In the genomic region with DNA sequence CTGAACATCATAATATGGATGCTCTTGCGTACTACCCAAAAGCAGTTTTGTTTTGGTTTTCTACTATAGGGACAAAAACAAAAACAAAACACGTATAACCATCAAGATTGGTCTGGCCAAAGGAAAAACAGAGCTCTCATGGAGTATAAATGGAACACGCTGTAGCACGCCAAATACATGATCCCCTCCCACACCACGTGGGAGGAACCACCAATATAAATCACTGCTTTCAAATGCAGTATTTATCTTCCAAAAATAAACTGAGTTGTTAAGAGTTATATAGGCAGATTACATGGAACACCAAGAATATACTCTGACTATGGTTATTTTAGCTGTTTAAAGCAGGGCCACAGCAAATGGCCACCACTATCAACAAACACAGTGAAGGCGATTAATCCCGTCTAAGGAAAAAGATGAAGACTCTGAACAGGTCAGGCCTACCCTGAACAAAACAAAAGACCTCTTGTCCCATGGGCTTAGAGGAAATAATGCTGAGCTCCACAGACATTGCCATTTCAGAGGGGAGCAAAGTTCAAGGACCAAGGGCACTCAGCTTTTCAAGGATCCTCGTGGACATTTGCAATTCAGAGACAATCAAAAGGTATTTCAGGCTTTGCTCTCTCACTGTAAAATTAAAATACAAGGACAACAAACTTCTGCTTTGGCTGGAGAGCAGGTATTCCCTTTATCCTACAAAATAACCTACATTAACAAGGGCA, we compare ENCODE assay signal across 19 mouse cellular contexts. TPM values are rescaled to one million over a fixed set of nuclear protein-coding genes. Genes with fewer than 3 reads are reported as not detected.
DNase-seq lines count a peak whose midpoint lies in the region; ATAC-seq lines count a peak whose summit lies in the region.
"Had no signal": no experiment of that assay in that cellular context is flagged by ENCODE, and none has a peak within 500 bp of the region (broad histone marks: within the 10 kb centered on the region; RNA-seq: fewer than 3 reads in every experiment).

No protein-coding gene starts in this region.

- H3K4me2 ChIP-seq in kidney, embryonic 15.5 days = no peak overlapping the region
- H3K4me2 ChIP-seq in forebrain, embryonic 11.5 days (ENCODE audit: low read depth, low read length, severe bottlenecking) = no peak overlapping the region
- H3K4me2 ChIP-seq: heart, embryonic 15.5 days; liver, embryonic 11.5 days; neural tube, embryonic 12.5 days had no signal

- peak; percentile 28 for DNase-seq in kidney, adult 11 months
- peak; percentile 46 to 65 for DNase-seq in left cerebral cortex, adult 9 months (ENCODE audit: low spot score in 2 of 2)
- DNase-seq in left cerebral cortex, postnatal 10 days (ENCODE audit: extremely low spot score in 1 of 2, low spot score in 2 of 2) = no peak
- DNase-seq in ZHBTc4 (ENCODE audit: low read depth, low spot score) = peak; percentile 78
- peak; percentile 73 for DNase-seq in telencephalon, adult 2 months (ENCODE audit: low read depth, low spot score)
- DNase-seq in limb, embryonic 10.5 days (ENCODE audit: low spot score) = no peak
- no peak for DNase-seq in forebrain, embryonic 11.5 days (ENCODE audit: low spot score)
- DNase-seq: cerebellum, postnatal 14 days; gastrocnemius, adult 2 months; heart, adult 11 months; lung, adult 2 months; lung, postnatal 36 days; thymus, postnatal 4 days had no signal

- intact Hi-C loops in left cerebral cortex, postnatal 10 days (cut with DNase I) = no loop called here

- peaks cover 51% of the 10 kb centered on the region for H3K36me3 ChIP-seq in kidney, embryonic 15.5 days
- peaks cover 84% of the 10 kb centered on the region for H3K36me3 ChIP-seq in limb, embryonic 10.5 days
- H3K36me3 ChIP-seq in forebrain, embryonic 11.5 days (ENCODE audit: control insufficient read depth, insufficient read depth, low read length) = no peaks in the 10 kb centered on the region; the same call in 1 of the 2 replicates
- H3K36me3 ChIP-seq: heart, embryonic 15.5 days; neural tube, embryonic 12.5 days had no signal

- H3K4me3 ChIP-seq in kidney, embryonic 15.5 days (replicated peaks) = no peak overlapping the region
- H3K4me3 ChIP-seq in limb, embryonic 10.5 days = no peak overlapping the region
- H3K4me3 ChIP-seq in forebrain, embryonic 11.5 days (ENCODE audit: low read depth, low read length) = no peak overlapping the region
- H3K4me3 ChIP-seq: gastrocnemius, adult 2 months; heart, embryonic 15.5 days; layer of hippocampus, adult 2 months; neural tube, embryonic 12.5 days had no signal

- no peaks in the 10 kb centered on the region for H3K27me3 ChIP-seq in kidney, embryonic 15.5 days
- H3K27me3 ChIP-seq in limb, embryonic 10.5 days (ENCODE audit: low read depth, poor library complexity, severe bottlenecking) = no peaks in the 10 kb centered on the region
- no peaks in the 10 kb centered on the region for H3K27me3 ChIP-seq in forebrain, embryonic 11.5 days (ENCODE audit: control insufficient read depth, insufficient read depth, low read length)
- H3K27me3 ChIP-seq: heart, embryonic 15.5 days; neural tube, embryonic 12.5 days had no signal

- ATAC-seq in kidney, embryonic 15.5 days (replicated peaks; ENCODE audit: low FRiP score) = no peak
- no peak for ATAC-seq in forebrain, embryonic 11.5 days (replicated peaks; ENCODE audit: low FRiP score)
- ATAC-seq: forebrain, embryonic 14.5 days had no signal

- 66% methylated on average over 8 of the region's 8 CpGs for WGBS in kidney, embryonic 15.5 days
- 92% methylated on average over 8 of the region's 8 CpGs for WGBS in limb, embryonic 10.5 days
- 77% methylated on average over 8 of the region's 8 CpGs for WGBS in forebrain, embryonic 11.5 days

- H3K9ac ChIP-seq in kidney, embryonic 15.5 days = no peak overlapping the region
- H3K9ac ChIP-seq in forebrain, embryonic 11.5 days (ENCODE audit: low read length) = no peak overlapping the region
- H3K9ac ChIP-seq: heart, embryonic 15.5 days; neural tube, embryonic 12.5 days had no signal

- no peak overlapping the region for H3K27ac ChIP-seq in kidney, embryonic 15.5 days
- H3K27ac ChIP-seq in limb, embryonic 10.5 days = no peak overlapping the region
- no peak overlapping the region for H3K27ac ChIP-seq in forebrain, embryonic 11.5 days (ENCODE audit: low read depth, low read length)
- H3K27ac ChIP-seq: gastrocnemius, adult 2 months; heart, embryonic 15.5 days; layer of hippocampus, adult 2 months; neural tube, embryonic 12.5 days had no signal

- H3K9me3 ChIP-seq in kidney, embryonic 15.5 days (replicated peaks) = no peaks in the 10 kb centered on the region
- no peaks in the 10 kb centered on the region for H3K9me3 ChIP-seq in limb, embryonic 10.5 days (replicated peaks)
- H3K9me3 ChIP-seq in forebrain, embryonic 11.5 days (ENCODE audit: control insufficient read depth, low read length) = no peaks in the 10 kb centered on the region
- H3K9me3 ChIP-seq: heart, embryonic 15.5 days; neural tube, embryonic 12.5 days had no signal

- H3K4me1 ChIP-seq in kidney, embryonic 15.5 days = peaks cover 13% of the 10 kb centered on the region; the same call in 1 of the 2 replicates
- peaks cover 11% of the 10 kb centered on the region for H3K4me1 ChIP-seq in limb, embryonic 10.5 days
- H3K4me1 ChIP-seq in forebrain, embryonic 11.5 days (replicated peaks; ENCODE audit: control insufficient read depth, insufficient read depth, low read length) = 0 out of 2 replicates have a peak, but pooled peaks cover 3% of the 10 kb centered on the region

RNA-seq across cellular contexts. Expression of a gene that starts 30.7 kb away (rescaled TPM):
- 59.2 and 59.8 TPM in 2 replicates for polyA plus RNA-seq in kidney, embryonic 15.5 days (2015; fragmentation: Nextera tagmentation; extraction: Ambion mirVana)
- 10 to 100 TPM; 39.1 to 39.3 TPM for total RNA-seq in left cerebral cortex, postnatal 10 days (2021)
- polyA plus RNA-seq in limb, embryonic 10.5 days (2016; fragmentation: Nextera tagmentation; extraction: Ambion mirVana) = 66.8 and 74.3 TPM in 2 replicates
- 25.9 and 27.7 TPM in 2 replicates for polyA plus RNA-seq in forebrain, embryonic 11.5 days (2014; fragmentation: Nextera tagmentation; extraction: Ambion mirVana)

Comparison
In these comparisons a context has a peak if more than half of its experiments do, and no peak if none do; other contexts are left out.
1. DNase-seq: peak in kidney, adult 11 months (single experiment), left cerebral cortex, adult 9 months (2 of 2), ZHBTc4 (single experiment) and telencephalon, adult 2 months (single experiment); none in left cerebral cortex, postnatal 10 days (0 of 2), limb, embryonic 10.5 days (single experiment) and forebrain, embryonic 11.5 days (single experiment).